In genomic region chr8:123048402-123048801, GRCm38 (mm10) we compare ENCODE assay signal across 18 mouse cellular contexts. TPM values are rescaled to one million over a fixed set of nuclear protein-coding genes. Genes with fewer than 3 reads are reported as not detected.
DNase-seq lines count a peak whose midpoint lies in the region; ATAC-seq and TF ChIP-seq lines count a peak whose summit lies in the region.
"Had no signal": no experiment of that assay in that cellular context is flagged by ENCODE, and none has a peak within 500 bp of the region (broad histone marks: within the 10 kb centered on the region; RNA-seq: fewer than 3 reads in every experiment).

No protein-coding gene starts in this region.

- peaks cover 11% of the 10 kb centered on the region for H3K79me3 ChIP-seq in C2C12 (ENCODE audit: low read depth)

- H3K79me2 ChIP-seq in C2C12 (ENCODE audit: control insufficient read depth, insufficient read depth) (peaks cover 11% of the 10 kb centered on the region), myocyte (ENCODE audit: control insufficient read depth, insufficient read depth) (peaks cover 10% of the 10 kb centered on the region)

- H3K9ac ChIP-seq in kidney, postnatal 0 days (ENCODE audit: low read depth, low read length), result no peak overlapping the region
- no peak overlapping the region for H3K9ac ChIP-seq in hindbrain, embryonic 13.5 days
- H3K9ac ChIP-seq: embryonic facial prominence, embryonic 12.5 days; forebrain, embryonic 13.5 days; heart, embryonic 13.5 days; lung, embryonic 15.5 days had no signal

- no peak overlapping the region for H3K4me3 ChIP-seq in kidney, postnatal 0 days (replicated peaks; ENCODE audit: low read depth, low read length)
- H3K4me3 ChIP-seq in C2C12 (ENCODE audit: insufficient read depth, poor library complexity, severe bottlenecking) (no peak overlapping the region), myocyte (no peak overlapping the region)
- H3K4me3 ChIP-seq in hindbrain, embryonic 13.5 days, result no peak overlapping the region
- H3K4me3 ChIP-seq: embryonic facial prominence, embryonic 12.5 days; forebrain, embryonic 13.5 days; heart, embryonic 13.5 days; lung, embryonic 15.5 days had no signal

- TF ChIP-seq POLR2A in myocyte (IDR thresholded peaks at IDR 0.05; ENCODE audit: insufficient read length, low read depth), result no peak

- WGBS in kidney, postnatal 0 days, result 68% methylated on average over 7 of the region's 7 CpGs
- WGBS in hindbrain, embryonic 13.5 days, result 93% methylated on average over 7 of the region's 7 CpGs

- H3K4me2 ChIP-seq in kidney, postnatal 0 days (ENCODE audit: low read length), result no peak overlapping the region
- no peak overlapping the region for H3K4me2 ChIP-seq in myocyte (ENCODE audit: low read depth)
- no peak overlapping the region for H3K4me2 ChIP-seq in hindbrain, embryonic 13.5 days
- H3K4me2 ChIP-seq: embryonic facial prominence, embryonic 12.5 days; forebrain, embryonic 13.5 days; heart, embryonic 13.5 days; lung, embryonic 15.5 days; midbrain, embryonic 11.5 days had no signal

- no peaks in the 10 kb centered on the region for H3K4me1 ChIP-seq in kidney, postnatal 0 days (replicated peaks; ENCODE audit: insufficient read depth, low read length)
- peaks cover 10% of the 10 kb centered on the region for H3K4me1 ChIP-seq in hindbrain, embryonic 13.5 days (replicated peaks)

- no peak for DNase-seq in kidney, postnatal 0 days (ENCODE audit: low spot score)
- no peak for DNase-seq in kidney, adult 9 months
- DNase-seq in fat pad, adult 2 months (ENCODE audit: extremely low read depth, low read depth, low spot score), result peak; percentile 37
- DNase-seq in urinary bladder, adult 2 months (ENCODE audit: low spot score), result no peak
- DNase-seq: cerebellum, adult 18-20 months; layer of hippocampus, adult 9-11 months; liver; spleen, adult 18-20 months; thymus, postnatal 36 days had no signal

- H3K27ac ChIP-seq in kidney, postnatal 0 days, result peak overlapping the region; percentile 88
- no peak overlapping the region for H3K27ac ChIP-seq in hindbrain, embryonic 13.5 days
- H3K27ac ChIP-seq: embryonic facial prominence, embryonic 12.5 days; forebrain, embryonic 13.5 days; heart, embryonic 13.5 days; lung, embryonic 15.5 days had no signal

- no peak for TF ChIP-seq CTCF in kidney, postnatal 0 days (IDR thresholded peaks at IDR 0.05; ENCODE audit: low read depth)
- TF ChIP-seq CTCF in C2C12 (IDR thresholded peaks at IDR 0.05; ENCODE audit: control insufficient read depth, insufficient read depth, insufficient read length), result no peak

- H3K9me3 ChIP-seq in kidney, postnatal 0 days (replicated peaks; ENCODE audit: low read length), result no peaks in the 10 kb centered on the region
- H3K9me3 ChIP-seq in hindbrain, embryonic 13.5 days, result no peaks in the 10 kb centered on the region
- H3K9me3 ChIP-seq: embryonic facial prominence, embryonic 12.5 days; forebrain, embryonic 13.5 days; heart, embryonic 13.5 days; lung, embryonic 15.5 days had no signal

- H3K36me3 ChIP-seq in kidney, postnatal 0 days (ENCODE audit: insufficient read depth, low read length), result no peaks in the 10 kb centered on the region
- H3K36me3 ChIP-seq in C2C12 (ENCODE audit: control insufficient read depth, insufficient read depth) (no peaks in the 10 kb centered on the region), myocyte (ENCODE audit: control insufficient read depth, insufficient read depth) (no peaks in the 10 kb centered on the region)
- no peaks in the 10 kb centered on the region; the same call in 1 of the 2 replicates for H3K36me3 ChIP-seq in hindbrain, embryonic 13.5 days
- H3K36me3 ChIP-seq: embryonic facial prominence, embryonic 12.5 days; lung, embryonic 15.5 days had no signal

- H3ac ChIP-seq in C2C12 (ENCODE audit: control insufficient read depth, insufficient read length, low read depth) (no peak overlapping the region), myocyte (ENCODE audit: control insufficient read depth, insufficient read length) (no peak overlapping the region)

- peak; percentile 50 for ATAC-seq in kidney, postnatal 0 days (replicated peaks; ENCODE audit: low FRiP score, low read depth)
- no peak for ATAC-seq in hindbrain, embryonic 13.5 days (ENCODE audit: low FRiP score)
- ATAC-seq: forebrain, embryonic 13.5 days had no signal

- no peaks in the 10 kb centered on the region for H3K27me3 ChIP-seq in kidney, postnatal 0 days (ENCODE audit: insufficient read depth, low read length)
- no peaks in the 10 kb centered on the region for H3K27me3 ChIP-seq in C2C12 (ENCODE audit: control insufficient read depth, insufficient read depth, insufficient read length)
- no peaks in the 10 kb centered on the region for H3K27me3 ChIP-seq in myocyte (ENCODE audit: control insufficient read depth, insufficient read depth, insufficient read length)
- H3K27me3 ChIP-seq in hindbrain, embryonic 13.5 days, result no peaks in the 10 kb centered on the region
- H3K27me3 ChIP-seq: CH12.LX; embryonic facial prominence, embryonic 12.5 days; forebrain, embryonic 13.5 days; heart, embryonic 13.5 days; lung, embryonic 15.5 days had no signal

TF ChIP-seq in C2C12, 6 proteins besides CTCF, POLR2A, EP300 and RAD21:
- no peak for TF ChIP-seq USF1 (IDR thresholded peaks at IDR 0.05; ENCODE audit: low read depth)
- no peak for TF ChIP-seq MAX (IDR thresholded peaks at IDR 0.05)
- TF ChIP-seq CEBPB (IDR thresholded peaks at IDR 0.05; ENCODE audit: low read depth), result peak; percentile 70
- no peak for TF ChIP-seq MYOG (IDR thresholded peaks at IDR 0.05; ENCODE audit: control insufficient read depth, extremely low read depth, insufficient read length)
TF ChIP-seq in C2C12: peak in this region for 1.

TF ChIP-seq in myocyte, 11 proteins besides CTCF, POLR2A, EP300 and RAD21:
- no peak for TF ChIP-seq E2F4 (IDR thresholded peaks at IDR 0.05; ENCODE audit: insufficient read depth)
- TF ChIP-seq CEBPB (IDR thresholded peaks at IDR 0.05; ENCODE audit: insufficient read depth, poor library complexity, severe bottlenecking), result peak; percentile 46; the same call in 1 of the 2 replicates
- no peak for TF ChIP-seq MYOG (IDR thresholded peaks at IDR 0.05; ENCODE audit: control insufficient read depth in 1 of 3, insufficient read depth in 1 of 3, insufficient read length in 2 of 3, low read depth in 2 of 3)
- TF ChIP-seq USF1 (IDR thresholded peaks at IDR 0.05; ENCODE audit: low read depth), result no peak
- TF ChIP-seq SRF (IDR thresholded peaks at IDR 0.05; ENCODE audit: control insufficient read depth, insufficient read length, low read depth), result no peak
- TF ChIP-seq MYOD1 (IDR thresholded peaks at IDR 0.05; ENCODE audit: control insufficient read depth in 1 of 3, insufficient read length in 2 of 3, low read depth in 2 of 3), result no peak
- TF ChIP-seq TCF3 (IDR thresholded peaks at IDR 0.05; ENCODE audit: insufficient read length, low read depth), result no peak
- no peak for TF ChIP-seq REST (IDR thresholded peaks at IDR 0.05; ENCODE audit: insufficient read depth, insufficient read length)

RNA-seq across cellular contexts. Expression of gene Ankrd11, which starts 6.3 kb away (rescaled TPM):
- 44.2 and 57.9 TPM in 2 replicates for polyA plus RNA-seq in kidney, postnatal 0 days (2015; fragmentation: Nextera tagmentation; extraction: Ambion mirVana)
- polyA plus RNA-seq in C2C12 (2012; fragmentation: generic; extraction: Trizol) (32.5 TPM), myocyte (2012; fragmentation: generic; extraction: Trizol) (56.4 TPM)
- 37.9 and 57.1 TPM in 2 replicates for polyA plus RNA-seq in urinary bladder, adult 2 months (2012; rRNA removed)
- 29.9 and 30.7 TPM in 2 replicates for polyA plus RNA-seq in hindbrain, embryonic 13.5 days (2015; fragmentation: Nextera tagmentation; extraction: Ambion mirVana)

RNA-seq across cellular contexts. Expression of gene Spg7, which starts 14.3 kb away (rescaled TPM):
- 49.6 and 54.0 TPM in 2 replicates for polyA plus RNA-seq in kidney, postnatal 0 days (2015; fragmentation: Nextera tagmentation; extraction: Ambion mirVana)
- 57.4 TPM for polyA plus RNA-seq in C2C12 (2012; fragmentation: generic; extraction: Trizol)
- polyA plus RNA-seq in myocyte (2012; fragmentation: generic; extraction: Trizol), result 83.4 TPM
- polyA plus RNA-seq in urinary bladder, adult 2 months (2012; rRNA removed), result 56.0 and 63.5 TPM in 2 replicates
- polyA plus RNA-seq in hindbrain, embryonic 13.5 days (2015; fragmentation: Nextera tagmentation; extraction: Ambion mirVana), result 45.9 and 48.7 TPM in 2 replicates

RNA-seq across cellular contexts. Expression of gene Rpl13, which starts 53.7 kb away (rescaled TPM):
- 1,763 and 1,932 TPM in 2 replicates for polyA plus RNA-seq in kidney, postnatal 0 days (2015; fragmentation: Nextera tagmentation; extraction: Ambion mirVana)
- polyA plus RNA-seq in C2C12 (2012; fragmentation: generic; extraction: Trizol) (3,422 TPM), myocyte (2012; fragmentation: generic; extraction: Trizol) (3,059 TPM)
- 2,261 and 2,538 TPM in 2 replicates for polyA plus RNA-seq in urinary bladder, adult 2 months (2012; rRNA removed)
- polyA plus RNA-seq in hindbrain, embryonic 13.5 days (2015; fragmentation: Nextera tagmentation; extraction: Ambion mirVana), result 766 and 789 TPM in 2 replicates
